Mouse (Mus musculus): ENCODE results near the gene Leo1.

DNA sequence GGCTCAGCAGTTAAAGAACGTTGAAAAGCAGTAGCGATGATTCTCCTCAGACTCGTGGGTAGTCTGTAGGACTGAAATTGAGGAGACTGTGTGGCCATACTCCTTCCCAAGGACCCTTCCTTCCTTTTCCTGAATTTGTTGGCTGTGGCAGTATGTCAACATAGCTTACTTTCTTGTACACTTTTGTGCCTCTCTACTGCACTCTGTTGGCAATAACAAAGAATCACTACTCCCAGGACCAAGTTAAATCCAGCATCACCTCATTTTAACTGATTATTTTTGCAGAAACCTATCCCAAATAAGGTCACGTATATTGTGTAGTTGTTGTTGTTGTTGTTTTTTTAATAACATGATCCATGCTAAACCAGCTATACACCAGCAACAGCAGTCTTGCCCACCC is 25.3 kb downstream of the Leo1 start:
- TF ChIP-seq TAL1 (IDR thresholded peaks at IDR 0.05; ENCODE audit: low read length) (no peak), GATA1 (IDR thresholded peaks at IDR 0.05; ENCODE audit: low read length) (no peak)
